Mouse (Mus musculus) E14TG2a.4 (cell line): ENCODE results near the gene Nudcd3.

Experiments
- H3K27me3 ChIP-seq: 2 replicates; pipeline ENCODE4 v1.6.1; 2014; ENCODE audit warnings: low read length, control low read depth; ENCODE audit not compliant: insufficient read depth
- H3K36me3 ChIP-seq: 2 replicates; pipeline ENCODE4 v1.6.1; 2014; ENCODE audit warnings: low read length, control low read depth; ENCODE audit not compliant: insufficient read depth
- H3K4me1 ChIP-seq: replicated peaks from 2 replicates; pipeline ENCODE4 v1.6.1; 2014; ENCODE audit warnings: low read depth, low read length, control low read depth
- H3K4me3 ChIP-seq: replicated peaks from 2 replicates; pipeline ENCODE4 v1.5.1; 2014; ENCODE audit warnings: mild to moderate bottlenecking, low read length
- H3K9me3 ChIP-seq: 2 replicates; pipeline ENCODE4 v1.6.1; 2014; ENCODE audit warnings: low read length, control low read depth
- CTCF ChIP-seq: conservative IDR thresholded peaks from 2 replicates; pipeline ENCODE4 v1.5.1; 2014; ENCODE audit warnings: low read length
- NANOG ChIP-seq: IDR thresholded peaks from 2 replicates; pipeline ENCODE4 v1.6.1; 2014; ENCODE audit warnings: borderline replicate concordance, low read length, mixed read lengths
- POU5F1 ChIP-seq: IDR thresholded peaks from 2 replicates; pipeline ENCODE4 v1.6.1; 2014; ENCODE audit warnings: low read length, borderline replicate concordance

Gene Nudcd3

GRCm38 (mm10) chr11:6061891-6062290 lies 138.3 kb downstream of the Nudcd3 start:
- TF ChIP-seq CTCF = no peak
- TF ChIP-seq POU5F1 = no peak
- no peak for TF ChIP-seq NANOG
- H3K9me3 ChIP-seq = no peaks in the 10 kb centered on the region
- peaks cover 71% of the 10 kb centered on the region for H3K4me1 ChIP-seq
- H3K4me3 ChIP-seq = peak overlapping the region; percentile 49
- H3K27me3 ChIP-seq = peaks cover 38% of the 10 kb centered on the region
- H3K36me3 ChIP-seq = no peaks in the 10 kb centered on the region

DNA sequence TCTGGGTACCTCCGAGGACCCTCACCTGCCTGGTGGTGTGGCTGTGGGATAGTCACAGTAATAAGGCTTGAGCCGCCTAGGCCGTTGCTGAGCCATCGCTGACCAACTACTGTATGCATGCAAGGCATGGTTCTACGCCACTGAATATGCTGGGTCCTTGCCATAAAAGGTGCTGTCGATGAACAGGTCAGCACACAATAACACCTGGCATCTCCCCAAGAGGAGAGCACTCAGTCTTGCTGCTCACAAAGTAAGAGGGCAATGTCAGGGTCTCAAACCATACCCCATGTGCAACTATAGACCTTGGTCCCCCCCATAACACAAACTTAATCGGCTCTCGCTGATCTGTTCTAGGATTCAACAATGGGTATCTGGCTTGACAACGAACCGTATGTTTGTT lies 141.1 kb downstream of the Nudcd3 start:
- Histone ChIP-seq H3K36me3 (no peaks in the 10 kb centered on the region), H3K27me3 (peaks cover 15% of the 10 kb centered on the region), H3K4me1 (peaks cover 54% of the 10 kb centered on the region), H3K4me3 (no peak overlapping the region), H3K9me3 (no peaks in the 10 kb centered on the region)
- TF ChIP-seq NANOG (no peak), CTCF (no peak), POU5F1 (no peak)
